Mouse (Mus musculus): ENCODE data around the gene Oprm1. TPM values are rescaled to one million over a fixed set of nuclear protein-coding genes. Genes with fewer than 3 reads are reported as not detected.

The Oprm1 gene
- polyA plus RNA-seq, 1 experiment from 2014 or later: not detected

DNA sequence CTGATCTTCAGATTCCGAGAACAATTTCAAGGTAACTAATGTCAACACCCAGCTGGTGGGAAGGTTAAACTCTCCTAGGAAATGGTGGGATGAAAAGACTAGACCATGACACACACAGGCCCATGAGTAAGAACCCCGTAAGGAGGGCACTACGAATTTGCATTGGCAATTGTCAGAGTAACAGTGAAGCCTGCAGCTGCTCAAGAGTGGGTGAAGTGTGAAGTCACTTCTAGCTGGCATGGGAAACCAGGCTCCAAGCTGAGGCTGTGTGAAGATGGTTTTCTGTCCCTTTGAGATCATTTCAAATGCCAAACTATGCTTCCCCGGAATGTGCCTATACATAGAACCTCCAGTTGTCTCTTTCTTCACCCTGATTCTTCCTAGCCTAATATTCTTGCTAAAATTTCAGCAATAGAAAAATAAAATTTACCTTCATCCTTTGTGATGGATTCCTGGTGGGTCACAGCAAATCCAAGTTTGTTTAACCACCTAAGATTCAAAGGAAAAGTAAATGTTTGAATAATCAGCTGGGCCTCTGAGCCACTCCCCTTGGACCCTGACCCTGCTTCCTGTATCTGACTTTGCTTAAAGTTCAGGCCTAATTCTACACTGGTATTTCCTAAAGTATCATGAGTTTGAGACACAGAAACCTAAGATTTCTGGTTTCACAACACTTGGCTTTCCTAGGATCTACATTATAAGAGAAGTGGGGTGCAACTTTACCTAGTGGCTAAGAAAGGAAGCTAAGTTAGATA lies 178.5 kb downstream of the Oprm1 start:
- no peak for ATAC-seq (ENCODE audit: insufficient number of reproducible peaks, insufficient read depth, low FRiP score, low TSS enrichment)
- Histone ChIP-seq H3K9me3 (no peaks in the 10 kb centered on the region), H3K9ac (no peak overlapping the region), H3K27ac (no peak overlapping the region), H3K4me1 (no peaks in the 10 kb centered on the region), H3K36me3 (no peaks in the 10 kb centered on the region), H3K4me3 (no peak overlapping the region), H3K27me3 (no peaks in the 10 kb centered on the region), H3K4me2 (replicated peaks) (no peak overlapping the region)
- WGBS: 85% methylated on average over 4 of the region's 4 CpGs

DNA sequence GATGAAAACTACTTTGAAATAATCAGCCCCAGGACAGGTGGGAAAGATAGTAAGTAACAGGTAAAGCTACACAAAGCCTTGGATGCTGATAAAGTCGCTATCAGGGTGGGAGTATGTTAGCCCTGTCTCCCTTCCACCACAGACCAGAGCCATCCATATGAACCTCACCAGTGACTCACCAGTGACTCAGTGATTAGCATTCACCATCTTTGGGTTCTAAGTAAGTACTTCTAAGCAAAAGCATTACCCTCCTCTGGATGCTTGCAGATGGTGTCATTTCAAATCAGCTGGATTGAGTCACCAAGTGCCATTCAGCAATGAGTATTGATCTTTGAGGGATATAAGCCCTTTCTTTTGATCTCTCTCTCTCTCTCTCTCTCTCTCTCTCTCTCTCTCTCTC lies 194.8 kb downstream of the Oprm1 start:
- Histone ChIP-seq H3K27ac (no peak overlapping the region), H3K9ac (no peak overlapping the region), H3K4me2 (replicated peaks) (no peak overlapping the region), H3K4me3 (no peak overlapping the region), H3K9me3 (no peaks in the 10 kb centered on the region), H3K4me1 (no peaks in the 10 kb centered on the region), H3K27me3 (no peaks in the 10 kb centered on the region), H3K36me3 (no peaks in the 10 kb centered on the region)
- WGBS: 71% methylated on average over 1 of the region's 1 CpGs
- ATAC-seq (ENCODE audit: insufficient number of reproducible peaks, insufficient read depth, low FRiP score, low TSS enrichment): no peak

DNA sequence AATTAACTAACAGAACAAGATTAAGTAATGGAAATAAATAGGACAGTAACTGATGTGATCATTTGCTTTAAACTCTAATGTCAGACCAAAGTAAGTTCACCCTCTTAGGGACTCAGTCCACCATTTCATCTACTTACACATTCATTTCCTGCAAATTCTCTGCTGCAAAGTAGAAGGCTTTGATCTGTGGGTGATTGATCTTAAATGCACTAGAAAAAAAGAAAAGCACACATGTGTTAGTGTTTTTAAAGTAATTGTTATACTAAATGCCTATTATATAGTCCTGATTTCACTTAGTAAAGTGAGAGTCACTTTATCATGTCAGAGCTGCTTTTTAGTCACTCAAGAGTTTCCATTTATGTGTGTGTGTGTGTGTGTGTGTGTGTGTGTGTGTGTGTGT lies 196.2 kb downstream of the Oprm1 start:
- no peak overlapping the region for H3K27ac ChIP-seq
- ATAC-seq (ENCODE audit: insufficient number of reproducible peaks, insufficient read depth, low FRiP score, low TSS enrichment): no peak
- no peak overlapping the region for H3K4me3 ChIP-seq
- no peaks in the 10 kb centered on the region for H3K36me3 ChIP-seq
- no peaks in the 10 kb centered on the region for H3K27me3 ChIP-seq
- no peaks in the 10 kb centered on the region for H3K4me1 ChIP-seq
- H3K9ac ChIP-seq: no peak overlapping the region
- no peaks in the 10 kb centered on the region for H3K9me3 ChIP-seq
- H3K4me2 ChIP-seq (replicated peaks): no peak overlapping the region

DNA sequence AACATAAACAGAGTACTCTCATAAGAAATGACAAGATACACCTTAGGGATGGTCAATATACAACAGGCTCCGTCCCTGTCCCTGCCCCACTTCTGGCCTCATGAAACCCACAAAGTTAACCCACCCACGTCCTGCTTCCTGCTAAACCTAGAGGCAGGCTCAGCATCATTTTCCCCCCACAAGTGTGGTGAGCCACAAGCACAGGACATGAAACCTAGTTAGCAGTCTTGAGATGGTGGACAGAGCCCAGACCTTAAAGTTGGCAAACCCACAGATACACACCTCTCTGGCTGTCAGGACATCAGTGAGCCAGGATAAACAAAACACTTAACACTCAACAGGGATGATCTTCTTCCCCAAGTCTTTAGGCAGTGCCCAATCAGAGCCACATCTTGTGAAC lies 198.1 kb downstream of the Oprm1 start:
- WGBS: 89% methylated on average over 2 of the region's 2 CpGs
- no peaks in the 10 kb centered on the region for H3K36me3 ChIP-seq
- no peak overlapping the region for H3K4me3 ChIP-seq
- no peak overlapping the region for H3K4me2 ChIP-seq (replicated peaks)
- no peak overlapping the region for H3K9ac ChIP-seq
- no peaks in the 10 kb centered on the region for H3K4me1 ChIP-seq
- H3K27ac ChIP-seq: no peak overlapping the region
- ATAC-seq (ENCODE audit: insufficient number of reproducible peaks, insufficient read depth, low FRiP score, low TSS enrichment): no peak
- no peaks in the 10 kb centered on the region for H3K27me3 ChIP-seq
- no peaks in the 10 kb centered on the region for H3K9me3 ChIP-seq

DNA sequence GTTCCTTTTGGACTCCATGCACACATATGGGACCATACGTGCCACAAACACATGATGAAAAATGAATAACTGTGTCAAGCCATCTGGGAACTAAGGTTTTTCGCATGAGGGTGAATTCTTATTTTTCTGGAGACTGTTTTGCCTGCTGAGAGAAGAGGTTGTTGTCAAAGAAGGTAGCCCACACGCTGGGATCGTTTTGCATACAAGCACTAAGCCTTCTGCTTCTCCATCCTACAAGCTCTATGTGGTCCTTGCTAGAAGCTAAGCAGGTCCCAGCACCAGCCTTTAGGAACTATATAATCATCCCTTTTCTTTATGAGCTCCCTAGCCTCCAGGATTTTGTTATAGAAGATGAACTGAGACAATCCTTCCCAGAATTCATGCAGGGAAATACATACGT lies 200.5 kb downstream of the Oprm1 start:
- ATAC-seq (ENCODE audit: insufficient number of reproducible peaks, insufficient read depth, low FRiP score, low TSS enrichment): no peak
- Histone ChIP-seq H3K9me3 (no peaks in the 10 kb centered on the region), H3K36me3 (no peaks in the 10 kb centered on the region), H3K4me1 (no peaks in the 10 kb centered on the region), H3K27me3 (no peaks in the 10 kb centered on the region), H3K9ac (no peak overlapping the region), H3K4me2 (replicated peaks) (no peak overlapping the region), H3K27ac (no peak overlapping the region), H3K4me3 (no peak overlapping the region)
- WGBS: 85% methylated on average over 5 of the region's 5 CpGs

DNA sequence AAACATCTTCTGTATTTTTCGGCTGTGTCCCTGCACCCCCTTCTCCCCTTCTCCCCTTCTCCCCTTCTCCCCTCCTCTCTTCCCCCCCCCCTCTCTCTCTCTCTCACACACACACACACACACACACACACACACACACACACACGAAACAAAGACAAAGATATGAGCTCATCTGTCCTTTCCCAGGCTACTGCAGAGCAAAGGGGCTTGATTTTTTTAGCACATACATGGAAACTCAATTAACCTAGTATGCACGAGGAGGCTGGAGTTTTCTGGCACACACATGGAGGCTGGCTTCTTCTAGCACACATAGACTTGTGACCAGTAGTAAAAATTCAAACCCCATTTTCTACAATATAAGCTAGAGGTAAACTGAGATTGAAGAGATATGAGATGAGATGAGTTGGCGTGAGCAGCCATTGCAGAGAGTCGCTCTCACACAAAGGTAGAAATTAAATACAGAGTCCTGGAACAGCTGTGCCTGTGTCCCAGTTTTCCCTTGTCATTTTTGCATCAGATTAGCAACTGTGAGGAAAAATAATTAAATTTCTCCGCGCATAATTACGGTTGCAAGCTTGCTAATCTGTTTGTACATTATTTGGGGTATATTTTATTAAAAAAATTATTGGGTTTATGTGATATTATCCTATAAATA lies 209.4 kb downstream of the Oprm1 start:
- Histone ChIP-seq H3K4me2 (replicated peaks) (no peak overlapping the region), H3K9ac (no peak overlapping the region), H3K9me3 (no peaks in the 10 kb centered on the region), H3K4me1 (no peaks in the 10 kb centered on the region), H3K27me3 (no peaks in the 10 kb centered on the region), H3K36me3 (no peaks in the 10 kb centered on the region), H3K27ac (no peak overlapping the region), H3K4me3 (no peak overlapping the region)
- 87% methylated on average over 8 of the region's 8 CpGs for WGBS
- no peak for ATAC-seq (ENCODE audit: insufficient number of reproducible peaks, insufficient read depth, low FRiP score, low TSS enrichment)

DNA sequence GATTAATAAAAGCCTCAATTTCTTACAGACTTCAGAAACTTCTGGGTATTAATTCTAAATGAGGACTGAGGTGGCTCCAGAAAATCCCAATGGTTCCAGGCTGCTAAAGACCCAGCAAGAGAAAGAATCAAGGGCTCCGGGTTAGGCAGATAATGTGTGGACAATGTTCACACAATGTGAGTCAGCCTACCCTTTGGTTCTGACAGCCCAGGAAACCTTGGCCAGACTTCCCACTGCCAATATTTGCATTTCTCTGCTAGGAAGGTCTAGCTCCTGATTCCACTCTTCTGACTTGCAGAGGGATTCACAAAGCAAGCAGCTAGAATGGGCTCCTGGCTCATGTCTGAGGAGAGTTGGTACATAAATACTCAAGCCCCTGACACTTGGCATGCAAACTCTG lies 210.0 kb downstream of the Oprm1 start:
- 85% methylated on average over 1 of the region's 1 CpGs for WGBS
- no peaks in the 10 kb centered on the region for H3K9me3 ChIP-seq
- H3K4me1 ChIP-seq: no peaks in the 10 kb centered on the region
- no peak for ATAC-seq (ENCODE audit: insufficient number of reproducible peaks, insufficient read depth, low FRiP score, low TSS enrichment)
- H3K27ac ChIP-seq: no peak overlapping the region
- H3K27me3 ChIP-seq: no peaks in the 10 kb centered on the region
- H3K9ac ChIP-seq: no peak overlapping the region
- H3K4me3 ChIP-seq: no peak overlapping the region
- no peak overlapping the region for H3K4me2 ChIP-seq (replicated peaks)
- H3K36me3 ChIP-seq: no peaks in the 10 kb centered on the region

DNA sequence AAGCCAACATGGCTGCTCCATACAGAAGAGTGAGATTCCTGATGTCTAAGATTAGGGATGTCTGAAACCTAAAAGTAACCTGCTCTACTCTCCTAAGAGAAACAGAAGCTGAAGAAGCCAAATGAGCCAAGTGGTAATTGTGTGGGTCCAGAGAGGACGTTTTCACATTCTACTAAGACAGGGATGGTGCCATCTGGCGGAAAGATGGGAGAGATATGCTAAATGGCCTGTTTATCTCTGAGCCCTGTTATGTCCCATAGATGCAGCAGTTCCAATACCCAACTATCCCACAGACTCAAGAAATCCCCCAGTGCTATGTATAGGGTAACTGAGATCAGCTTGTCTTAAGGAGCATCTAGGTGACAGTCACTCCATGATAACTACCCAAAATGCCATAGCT lies 219.5 kb downstream of the Oprm1 start:
- no peaks in the 10 kb centered on the region for H3K36me3 ChIP-seq
- no peaks in the 10 kb centered on the region for H3K4me1 ChIP-seq
- no peaks in the 10 kb centered on the region for H3K9me3 ChIP-seq
- H3K27me3 ChIP-seq: no peaks in the 10 kb centered on the region
- no peak for ATAC-seq (ENCODE audit: insufficient number of reproducible peaks, insufficient read depth, low FRiP score, low TSS enrichment)
- 78% methylated on average over 2 of the region's 2 CpGs for WGBS
- no peak overlapping the region for H3K4me3 ChIP-seq
- H3K27ac ChIP-seq: no peak overlapping the region
- no peak overlapping the region for H3K4me2 ChIP-seq (replicated peaks)
- H3K9ac ChIP-seq: no peak overlapping the region

DNA sequence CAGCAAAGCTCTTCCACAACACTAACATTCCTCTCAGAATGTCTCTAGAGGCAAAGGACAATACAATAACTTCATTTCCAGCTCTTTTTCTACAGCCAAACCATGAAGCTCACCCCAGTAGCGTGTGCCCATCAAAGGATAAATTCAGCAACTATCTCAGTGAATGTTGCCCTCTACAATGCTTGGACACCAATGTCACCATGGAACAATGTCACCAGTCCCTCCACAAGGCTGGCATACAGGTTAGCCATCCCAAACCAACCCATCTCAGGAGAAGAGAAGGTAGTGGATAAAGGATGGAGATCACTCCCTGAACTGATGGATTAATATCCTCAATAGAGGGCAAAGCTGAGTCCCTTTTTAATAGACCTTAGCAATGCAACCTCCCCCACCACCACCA lies 220.4 kb downstream of the Oprm1 start:
- H3K4me2 ChIP-seq (replicated peaks): no peak overlapping the region
- H3K27me3 ChIP-seq: no peaks in the 10 kb centered on the region
- H3K4me3 ChIP-seq: no peak overlapping the region
- H3K36me3 ChIP-seq: no peaks in the 10 kb centered on the region
- no peak for ATAC-seq (ENCODE audit: insufficient number of reproducible peaks, insufficient read depth, low FRiP score, low TSS enrichment)
- WGBS: 89% methylated on average over 1 of the region's 1 CpGs
- no peaks in the 10 kb centered on the region for H3K9me3 ChIP-seq
- H3K4me1 ChIP-seq: no peaks in the 10 kb centered on the region
- H3K27ac ChIP-seq: no peak overlapping the region
- no peak overlapping the region for H3K9ac ChIP-seq

DNA sequence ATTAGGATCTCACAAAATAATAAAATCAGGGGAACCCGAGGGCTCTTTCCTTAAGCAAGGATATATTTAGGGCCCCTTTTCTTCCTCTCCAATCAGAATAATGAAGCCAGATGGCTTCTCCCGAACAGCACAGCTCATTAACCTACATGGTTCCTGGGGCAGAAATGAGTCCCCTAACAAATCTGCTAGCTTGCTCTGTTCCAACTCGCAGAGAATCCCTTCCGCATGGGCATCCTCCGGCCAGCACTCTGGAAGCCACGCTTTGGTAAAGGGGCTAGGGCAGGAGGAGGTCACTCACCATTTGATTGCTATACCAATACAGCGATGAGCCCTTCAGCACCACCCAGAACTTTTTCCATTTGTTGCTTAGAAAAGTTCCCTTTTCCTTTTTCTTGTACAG lies 220.9 kb downstream of the Oprm1 start:
- no peak overlapping the region for H3K4me3 ChIP-seq
- WGBS: 67% methylated on average over 7 of the region's 7 CpGs

DNA sequence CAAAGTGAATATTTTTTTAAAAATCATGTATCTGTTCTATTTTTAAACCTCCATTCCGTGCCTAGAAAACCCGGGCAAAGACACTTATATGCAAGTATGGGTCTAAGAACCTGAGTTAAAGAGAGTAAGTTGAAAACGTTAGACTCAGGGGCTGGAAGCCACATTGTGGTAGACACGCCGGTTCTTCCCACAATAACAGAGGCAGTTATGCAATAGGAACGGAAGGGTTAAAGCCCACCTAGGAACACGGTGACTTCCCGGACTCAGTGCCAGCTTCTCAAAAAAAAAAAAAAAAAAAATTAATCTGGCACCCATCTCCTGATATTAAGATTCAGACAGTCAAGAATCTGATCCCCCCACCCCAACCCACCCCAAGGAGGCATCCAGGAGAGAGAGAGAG lies 221.5 kb downstream of the Oprm1 start:
- no peak overlapping the region for H3K27ac ChIP-seq
- H3K9ac ChIP-seq: no peak overlapping the region
- no peaks in the 10 kb centered on the region for H3K36me3 ChIP-seq
- H3K27me3 ChIP-seq: no peaks in the 10 kb centered on the region
- H3K4me3 ChIP-seq: 0 out of 2 replicates have a peak overlapping the region, but pooled peaks have one; percentile 14
- peak overlapping the region; percentile 37 for H3K4me2 ChIP-seq (replicated peaks)
- 49% methylated on average over 8 of the region's 8 CpGs for WGBS
- no peaks in the 10 kb centered on the region for H3K9me3 ChIP-seq
- no peak for ATAC-seq (ENCODE audit: insufficient number of reproducible peaks, insufficient read depth, low FRiP score, low TSS enrichment)
- no peaks in the 10 kb centered on the region for H3K4me1 ChIP-seq

More for the DNA sequence above, 220.9 kb downstream of the Oprm1 start:
- no peak overlapping the region for H3K27ac ChIP-seq
- H3K4me2 ChIP-seq (replicated peaks): no peak overlapping the region
- no peaks in the 10 kb centered on the region for H3K27me3 ChIP-seq
- ATAC-seq (ENCODE audit: insufficient number of reproducible peaks, insufficient read depth, low FRiP score, low TSS enrichment): no peak
- H3K9ac ChIP-seq: no peak overlapping the region
- no peaks in the 10 kb centered on the region for H3K36me3 ChIP-seq
- H3K4me1 ChIP-seq: no peaks in the 10 kb centered on the region
- no peaks in the 10 kb centered on the region for H3K9me3 ChIP-seq

DNA sequence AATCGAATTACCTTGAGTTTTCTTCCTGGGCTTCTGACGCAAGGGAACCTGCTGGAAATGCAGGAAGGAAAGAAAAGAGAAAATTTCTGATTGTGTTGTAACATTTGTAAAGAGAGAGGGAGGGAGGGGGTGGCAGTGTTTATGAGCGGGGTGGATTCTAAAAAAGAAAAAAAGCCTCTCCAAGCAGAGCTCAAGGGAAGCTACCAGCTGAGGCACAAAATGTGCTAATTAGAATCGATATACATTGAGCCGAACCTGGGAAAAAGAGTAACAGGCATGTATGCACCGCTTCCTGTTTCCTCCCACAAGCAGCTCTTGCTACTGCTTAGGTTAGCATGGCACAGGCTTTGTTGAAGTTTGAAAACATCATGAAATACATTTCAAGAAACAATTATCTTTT lies 221.9 kb downstream of the Oprm1 start:
- no peak for ATAC-seq (ENCODE audit: insufficient number of reproducible peaks, insufficient read depth, low FRiP score, low TSS enrichment)
- Histone ChIP-seq H3K4me1 (no peaks in the 10 kb centered on the region), H3K36me3 (no peaks in the 10 kb centered on the region), H3K9me3 (no peaks in the 10 kb centered on the region), H3K27ac (no peak overlapping the region), H3K4me3 (0 out of 2 replicates have a peak overlapping the region, but pooled peaks have one; percentile 14), H3K27me3 (no peaks in the 10 kb centered on the region), H3K9ac (no peak overlapping the region), H3K4me2 (replicated peaks) (peak overlapping the region; percentile 37)
- 22% methylated on average over 6 of the region's 6 CpGs for WGBS

All from embryonic facial prominence, embryonic 12.5 days (tissue).